Mouse (Mus musculus) left cerebral cortex, adult 11 months (tissue): ENCODE data around the gene Gpat3.

Source experiments
- DNase-seq: peaks from one replicate; pipeline ENCODE4 v3.0.0; 2022; ENCODE audit warnings: low spot score

Gpat3 gene

GRCm38 (mm10) chr5:100916416-100916815 lies 70.9 kb downstream of the Gpat3 start:
- DNase-seq = no peak

GRCm38 (mm10) chr5:100917252-100917774 lies 71.8 kb downstream of the Gpat3 start:
- DNase-seq = no peak

- DNase-seq = no peak
Observed at GRCm38 (mm10) chr5:100919069-100919468, 73.6 kb downstream of the Gpat3 start.

- no peak for DNase-seq
Observed at GRCm38 (mm10) chr5:100929698-100930097, 84.2 kb downstream of the Gpat3 start.

GRCm38 (mm10) chr5:100943716-100944115 lies 98.2 kb downstream of the Gpat3 start:
- no peak for DNase-seq

GRCm38 (mm10) chr5:100945336-100945735 lies 99.8 kb downstream of the Gpat3 start:
- no peak for DNase-seq
